Mouse (Mus musculus): ENCODE measurements around the gene Tapbp. TPM values are rescaled to one million over a fixed set of nuclear protein-coding genes. Genes with fewer than 3 reads are reported as not detected.
A peak's percentile ranks its signal among the peaks of the same experiment; 100 is the strongest.

Gene Tapbp
- total RNA-seq, 1 experiment from 2014 or later: 166 TPM

DNA sequence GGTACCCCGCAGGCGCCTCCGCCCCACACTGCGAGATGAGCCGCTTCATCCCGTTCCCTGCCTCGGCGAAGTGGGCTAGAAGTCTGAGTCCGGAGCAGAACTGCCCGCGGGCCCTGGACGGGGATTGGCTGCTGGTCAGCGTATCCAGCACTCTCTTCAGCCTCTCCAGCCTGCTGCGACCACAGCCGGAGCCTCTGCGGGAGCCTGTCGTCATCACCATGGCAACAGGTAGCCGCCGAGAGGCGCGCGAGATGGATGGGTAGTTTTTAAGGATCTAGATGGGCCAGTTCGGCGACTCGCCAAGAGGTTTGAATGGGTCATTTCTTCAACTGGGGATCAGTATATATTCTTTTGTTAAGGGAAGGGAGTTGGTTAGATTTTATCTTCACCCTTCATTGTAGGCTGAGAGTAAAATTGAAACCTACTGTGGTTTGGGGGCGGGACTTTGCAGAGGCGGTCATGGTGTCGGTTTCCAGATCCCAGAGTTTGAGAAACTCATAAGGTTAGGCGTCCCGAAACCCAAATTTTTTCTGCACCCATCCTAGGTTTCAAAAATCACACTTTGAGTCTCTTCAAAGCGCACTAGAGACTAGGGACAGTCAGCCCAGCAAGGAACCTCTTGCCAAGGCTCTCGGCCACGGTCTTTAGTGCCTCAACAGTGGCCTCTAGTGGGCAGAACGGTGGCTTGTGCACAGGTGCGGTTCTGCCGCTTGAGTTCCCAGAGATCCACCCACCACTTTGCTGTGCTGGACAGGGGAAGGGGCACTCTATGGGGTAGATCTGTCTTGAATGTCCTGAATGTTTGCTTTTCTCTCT, 4.8 kb downstream of the Tapbp start:
- DNase-seq: peak; percentile 83

DNA sequence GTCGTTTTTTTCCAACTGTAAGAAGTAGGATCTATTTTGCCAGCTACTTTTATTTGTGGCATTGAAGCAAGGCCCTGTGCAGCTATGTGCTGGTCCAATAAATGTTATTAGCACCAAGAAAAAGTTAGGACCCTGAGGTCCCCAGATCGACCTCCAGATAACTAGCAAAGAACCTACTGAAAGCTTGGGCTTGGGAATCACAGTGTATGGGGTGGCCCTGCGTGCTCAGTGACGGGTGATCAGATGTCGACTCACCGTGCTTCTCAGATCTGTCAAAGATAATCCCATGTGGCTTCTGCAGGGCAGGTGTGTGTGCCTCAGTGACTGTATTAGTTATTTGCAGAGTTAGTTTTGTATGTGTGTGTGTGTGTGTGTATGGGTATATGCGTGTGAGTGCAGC, 5.7 kb downstream of the Tapbp start:
- no peak for DNase-seq

DNA sequence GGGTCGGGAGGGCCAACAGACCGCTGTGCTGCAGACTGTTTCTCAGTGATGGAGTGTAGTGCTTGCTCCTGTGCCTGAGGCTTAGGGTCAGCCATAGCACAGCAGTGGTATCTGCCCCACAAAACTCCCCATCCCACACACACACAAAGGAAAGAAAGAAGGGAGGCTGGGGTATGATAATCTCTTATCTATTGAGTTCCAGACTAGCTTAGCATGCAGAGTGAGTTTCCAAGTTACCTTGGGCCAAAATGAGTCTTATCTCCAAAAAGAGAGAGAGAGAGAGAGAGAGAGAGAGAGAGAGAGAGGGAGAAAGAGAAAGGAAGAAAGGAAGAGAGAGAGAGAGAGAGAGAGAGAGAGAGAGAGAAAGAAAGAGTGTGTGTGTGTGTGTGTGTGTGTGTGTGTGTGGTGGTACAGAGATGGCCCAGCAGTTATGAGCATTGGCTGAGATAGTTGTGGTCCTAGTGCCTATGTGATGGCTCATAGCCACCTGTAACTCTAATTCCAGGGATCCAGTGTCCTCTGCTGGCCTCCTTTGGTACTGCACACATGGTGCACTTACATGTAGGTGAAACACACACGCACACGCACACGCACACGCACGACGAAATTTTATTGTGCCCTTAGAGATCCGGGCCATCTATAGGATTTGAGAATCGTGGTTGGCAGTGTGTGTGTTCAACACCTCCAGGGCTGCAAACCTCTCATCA, 9.0 kb downstream of the Tapbp start:
- DNase-seq: no peak

DNA sequence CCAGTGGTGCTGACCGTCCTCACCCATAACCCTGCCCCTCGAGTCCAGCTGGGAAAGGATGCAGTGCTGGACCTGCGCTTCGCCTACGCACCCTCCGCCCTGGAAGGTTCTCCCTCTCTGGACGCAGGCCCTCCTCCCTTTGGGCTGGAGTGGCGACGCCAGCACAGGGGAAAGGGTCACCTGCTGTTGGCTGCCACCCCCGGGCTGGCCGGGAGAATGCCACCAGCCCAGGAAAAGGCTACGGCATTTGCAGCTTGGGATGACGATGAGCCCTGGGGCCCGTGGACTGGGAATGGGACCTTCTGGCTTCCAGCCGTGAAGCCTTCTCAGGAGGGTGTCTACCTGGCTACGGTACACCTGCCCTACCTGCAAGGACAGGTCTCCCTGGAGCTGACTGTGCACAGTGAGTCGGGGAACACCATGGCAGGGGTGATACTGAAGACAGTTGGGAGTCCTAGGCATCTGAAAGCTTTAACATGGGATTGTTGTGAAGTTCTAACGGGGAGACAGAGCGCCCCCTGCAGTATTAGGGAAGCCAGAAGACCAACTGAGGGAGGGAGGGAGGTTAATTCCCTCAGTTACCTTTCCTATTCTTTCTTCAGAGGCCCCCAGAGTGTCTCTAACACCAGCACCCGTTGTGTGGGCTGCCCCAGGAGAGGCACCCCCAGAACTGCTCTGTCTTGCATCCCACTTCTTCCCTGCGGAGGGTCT, 9.9 kb downstream of the Tapbp start:
- DNase-seq: no peak

DNA sequence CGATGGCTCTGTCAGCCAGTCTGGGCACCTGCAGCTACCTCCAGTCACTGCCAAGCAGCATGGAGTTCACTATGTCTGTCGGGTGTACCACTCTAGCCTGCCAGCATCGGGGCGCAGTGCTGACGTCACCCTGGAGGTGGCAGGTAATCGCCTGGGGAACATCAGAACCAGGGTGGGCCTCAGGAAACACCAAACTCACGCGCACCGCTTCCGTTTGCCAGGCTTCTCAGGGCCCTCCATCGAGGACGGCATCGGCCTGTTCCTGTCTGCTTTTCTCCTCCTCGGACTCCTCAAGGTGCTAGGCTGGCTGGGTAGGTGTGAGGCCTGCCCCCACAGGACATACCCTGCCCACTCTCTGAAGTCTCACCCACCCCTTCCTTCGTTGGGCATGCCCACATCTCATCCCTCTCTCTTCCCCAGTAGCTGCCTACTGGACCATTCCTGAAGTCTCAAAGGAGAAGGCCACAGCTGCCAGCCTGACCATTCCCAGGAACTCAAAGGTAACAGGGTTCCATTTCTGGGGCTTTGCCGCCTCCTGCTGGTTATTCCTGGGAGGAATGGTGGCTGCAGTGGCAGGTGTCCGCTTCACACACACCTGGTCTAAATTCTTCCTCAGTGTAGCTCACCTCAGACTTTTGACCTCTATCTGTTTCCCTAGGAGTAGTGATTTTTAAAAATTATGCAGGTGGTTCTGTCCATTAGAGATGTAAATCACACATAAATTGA, 10.7 kb downstream of the Tapbp start:
- no peak for DNase-seq

DNA sequence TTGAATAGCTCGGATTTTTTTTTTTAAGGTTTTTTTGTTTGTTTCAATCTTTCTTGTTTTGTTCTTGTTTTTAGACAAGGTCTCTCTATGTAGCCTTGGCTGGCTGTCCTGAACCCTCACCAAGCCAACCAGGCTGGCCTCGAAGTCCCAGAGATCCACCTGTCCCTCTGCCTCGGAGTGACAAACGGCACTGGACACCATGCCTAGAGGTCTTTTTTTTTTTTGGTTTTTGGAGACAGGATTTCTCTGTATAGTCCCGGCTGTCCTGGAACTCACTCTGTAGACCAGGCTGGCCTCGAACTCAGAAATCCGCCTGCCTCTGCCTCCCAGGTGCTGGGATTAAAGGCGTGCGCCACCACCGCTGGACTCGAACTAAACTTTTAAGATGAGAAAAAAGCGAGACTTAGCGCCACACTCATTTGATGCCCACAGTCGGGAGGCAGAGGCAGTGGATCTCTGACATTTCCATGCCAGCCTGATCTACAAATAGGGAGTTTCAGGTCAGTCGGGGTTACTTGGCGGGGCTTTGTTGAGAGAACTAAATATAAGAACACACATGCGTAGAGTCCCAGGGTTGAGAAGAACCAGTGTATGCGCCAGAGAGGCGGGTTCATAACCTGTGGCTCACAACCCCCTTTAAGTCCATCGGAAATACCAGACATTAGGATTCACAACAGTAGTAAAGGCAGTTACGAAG, 12.7 kb downstream of the Tapbp start:
- DNase-seq: no peak

DNA sequence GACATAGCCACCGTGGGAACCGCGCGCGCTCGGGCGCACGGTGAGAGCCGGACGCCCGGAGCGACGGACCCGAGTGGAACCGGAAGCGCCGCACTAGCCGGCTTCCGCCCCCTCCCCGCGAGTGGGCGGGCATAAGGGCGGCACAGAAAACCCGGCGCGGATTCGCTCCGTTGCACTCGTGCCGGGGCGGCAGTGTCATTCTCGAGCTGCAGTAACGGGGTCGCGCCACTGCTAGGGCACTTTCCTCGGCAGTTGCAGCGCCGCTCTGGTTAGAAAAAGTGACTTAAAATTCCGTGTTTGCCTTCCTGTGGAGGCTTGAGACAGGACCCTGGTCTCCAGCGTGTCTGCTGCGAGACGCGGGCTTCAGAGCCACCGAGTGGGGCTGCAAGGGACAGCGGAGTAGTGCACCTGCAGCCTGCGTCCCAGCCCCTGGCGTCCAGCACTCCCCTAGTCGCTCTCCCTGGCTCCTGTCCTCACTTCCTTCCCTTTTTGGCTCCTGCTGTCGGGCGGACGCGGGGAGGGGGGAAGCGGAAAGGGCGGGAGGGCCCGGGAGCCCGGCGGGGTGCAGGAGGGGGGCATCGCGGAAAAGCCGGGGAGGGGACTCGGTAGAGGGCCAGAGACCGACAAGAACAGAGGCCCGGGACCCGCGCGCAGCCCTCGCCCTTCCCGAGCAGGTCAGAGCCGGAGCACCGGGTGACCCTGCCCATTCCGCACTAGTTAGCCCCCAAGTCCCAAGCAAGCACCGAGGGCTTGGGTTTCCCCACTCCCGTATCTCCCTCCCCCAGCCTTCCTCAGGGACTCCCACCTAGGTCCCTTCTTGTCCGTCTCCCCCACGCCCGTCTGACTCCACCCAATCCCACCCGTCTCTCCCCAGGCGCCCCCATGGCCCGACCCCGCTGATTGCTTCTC, 13.9 kb downstream of the Tapbp start, which contains the start of gene Rgl2:
TSS of gene Rgl2 (plus strand) at position 173 of the 909 bp plus-strand sequence.
- DNase-seq: peak; percentile 96

DNA sequence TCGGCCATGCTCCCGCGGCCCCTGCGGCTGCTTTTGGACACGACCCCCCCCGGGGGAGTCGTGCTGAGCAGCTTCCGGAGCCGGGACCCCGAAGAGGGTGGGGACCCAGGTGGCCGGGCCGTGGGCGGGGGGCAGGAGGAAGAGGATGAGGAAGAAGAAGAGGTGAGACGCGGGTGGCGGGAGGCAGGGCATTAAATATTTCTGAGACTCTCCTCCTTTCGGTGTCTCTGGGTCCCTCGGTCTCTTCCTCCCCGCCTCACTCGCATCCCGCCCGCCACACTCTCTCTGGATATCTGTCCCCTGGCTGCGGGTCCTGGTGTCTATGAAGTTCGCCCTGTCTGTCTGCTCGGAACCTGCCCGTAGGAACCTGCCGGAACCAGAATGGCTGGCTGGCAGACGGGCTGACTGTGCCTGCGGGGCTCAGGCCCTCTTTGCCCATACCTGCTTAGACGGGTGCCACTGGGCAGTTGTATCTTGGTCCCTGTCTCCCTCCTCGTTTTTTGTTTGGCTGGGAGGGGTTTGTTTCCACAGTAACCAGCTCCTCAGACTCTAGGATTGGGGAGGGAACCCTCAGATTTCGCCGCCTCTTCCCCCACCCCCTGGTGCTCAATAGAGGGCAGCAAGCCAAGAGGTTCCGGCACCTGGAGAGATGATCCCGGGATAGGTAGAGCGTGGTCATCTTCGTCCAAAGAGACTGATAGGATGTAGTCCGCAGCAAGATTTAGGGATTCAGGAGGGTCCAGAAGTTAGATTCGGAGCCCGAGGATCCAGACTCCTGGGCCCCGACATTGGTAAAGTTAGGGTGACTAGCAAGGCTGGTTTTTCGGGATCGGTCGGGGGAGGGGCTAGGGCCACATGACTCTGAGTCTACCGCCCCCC, 14.8 kb downstream of the Tapbp start:
- no peak for DNase-seq

DNA sequence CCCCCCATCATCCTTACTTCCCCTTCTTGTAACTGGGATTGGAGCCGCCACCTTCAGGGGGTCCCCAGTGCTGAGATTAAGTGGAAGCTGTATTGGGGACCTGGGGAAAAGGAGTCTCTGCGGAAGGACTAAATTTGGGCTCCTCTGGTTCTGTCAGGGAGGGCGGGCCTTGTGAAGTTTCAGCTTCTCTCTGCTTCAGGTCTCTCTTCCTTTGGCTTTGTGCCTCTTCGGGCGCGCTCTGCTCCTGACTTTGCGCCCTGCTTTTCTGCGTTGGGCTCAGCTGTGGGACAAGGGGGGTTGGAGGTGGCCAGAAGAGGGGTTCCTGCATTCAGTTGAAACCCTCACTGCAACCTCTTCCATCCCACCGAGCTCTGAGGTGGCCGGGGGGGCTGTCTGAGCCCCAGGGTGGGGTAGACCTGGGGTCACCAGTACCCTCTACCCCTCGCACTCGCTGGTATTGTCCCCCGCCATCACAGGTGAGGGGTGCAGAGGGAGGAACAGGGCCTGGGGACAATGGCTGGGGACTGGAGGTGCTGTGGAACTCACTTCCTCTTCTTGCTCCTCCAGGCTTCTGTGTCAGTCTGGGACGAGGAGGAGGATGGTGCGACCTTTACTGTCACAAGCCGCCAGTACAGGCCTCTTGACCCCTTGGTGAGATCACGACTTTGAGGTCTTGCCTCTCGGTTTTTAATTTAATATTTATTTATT, 15.6 kb downstream of the Tapbp start:
- no peak for DNase-seq

DNA sequence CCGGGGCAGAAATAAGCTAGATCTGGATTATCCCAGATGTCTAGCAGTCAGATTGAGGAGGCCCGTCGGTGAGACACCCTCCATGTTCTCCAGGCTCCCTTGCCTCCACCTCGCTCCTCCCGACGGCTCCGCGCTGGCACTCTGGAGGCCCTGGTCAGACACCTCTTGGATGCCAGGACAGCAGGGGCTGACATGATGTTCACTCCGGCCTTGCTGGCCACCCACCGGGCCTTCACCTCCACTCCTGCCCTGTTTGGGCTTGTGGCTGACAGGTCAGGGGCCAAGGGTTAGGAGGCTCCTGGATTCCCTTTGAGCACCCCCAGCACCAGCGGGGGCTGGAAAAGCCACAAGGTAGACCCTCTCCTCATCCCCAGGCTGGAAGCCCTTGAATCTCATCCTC, 16.2 kb downstream of the Tapbp start:
- no peak for DNase-seq

DNA sequence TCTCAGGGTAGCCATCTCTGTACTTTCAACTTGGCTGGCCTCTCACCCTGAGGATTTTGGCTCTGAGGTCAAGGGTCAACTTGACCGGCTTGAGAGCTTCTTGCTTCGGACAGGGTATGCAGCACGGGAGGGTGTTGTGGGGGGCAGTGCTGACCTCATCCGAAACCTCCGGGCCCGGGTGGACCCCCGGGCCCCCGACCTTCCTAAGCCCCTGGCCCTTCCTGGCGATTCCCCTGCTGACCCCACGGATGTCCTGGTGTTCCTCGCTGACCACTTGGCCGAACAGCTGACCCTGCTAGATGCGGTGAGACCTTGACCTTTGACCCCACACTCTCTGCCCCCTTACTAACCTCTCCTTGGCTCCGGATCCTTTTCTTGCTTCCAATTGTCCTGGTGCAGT, 16.7 kb downstream of the Tapbp start:
- no peak for DNase-seq

DNA sequence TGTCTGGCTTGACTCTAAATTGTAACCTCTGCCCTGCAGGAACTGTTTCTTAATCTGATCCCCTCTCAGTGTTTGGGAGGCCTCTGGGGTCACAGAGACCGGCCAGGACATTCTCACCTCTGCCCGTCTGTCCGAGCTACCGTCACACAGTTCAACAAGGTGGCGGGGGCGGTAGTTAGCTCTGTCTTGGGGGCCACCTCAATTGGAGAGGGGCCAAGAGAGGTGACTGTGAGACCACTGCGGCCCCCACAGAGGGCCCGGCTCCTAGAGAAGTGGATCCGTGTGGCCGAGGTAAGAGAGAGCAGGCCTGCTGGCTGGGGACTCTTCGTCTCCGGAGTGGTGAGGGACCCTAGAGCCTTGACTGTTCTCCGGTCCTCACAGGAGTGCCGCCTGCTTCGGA, 17.3 kb downstream of the Tapbp start:
- no peak for DNase-seq

DNA sequence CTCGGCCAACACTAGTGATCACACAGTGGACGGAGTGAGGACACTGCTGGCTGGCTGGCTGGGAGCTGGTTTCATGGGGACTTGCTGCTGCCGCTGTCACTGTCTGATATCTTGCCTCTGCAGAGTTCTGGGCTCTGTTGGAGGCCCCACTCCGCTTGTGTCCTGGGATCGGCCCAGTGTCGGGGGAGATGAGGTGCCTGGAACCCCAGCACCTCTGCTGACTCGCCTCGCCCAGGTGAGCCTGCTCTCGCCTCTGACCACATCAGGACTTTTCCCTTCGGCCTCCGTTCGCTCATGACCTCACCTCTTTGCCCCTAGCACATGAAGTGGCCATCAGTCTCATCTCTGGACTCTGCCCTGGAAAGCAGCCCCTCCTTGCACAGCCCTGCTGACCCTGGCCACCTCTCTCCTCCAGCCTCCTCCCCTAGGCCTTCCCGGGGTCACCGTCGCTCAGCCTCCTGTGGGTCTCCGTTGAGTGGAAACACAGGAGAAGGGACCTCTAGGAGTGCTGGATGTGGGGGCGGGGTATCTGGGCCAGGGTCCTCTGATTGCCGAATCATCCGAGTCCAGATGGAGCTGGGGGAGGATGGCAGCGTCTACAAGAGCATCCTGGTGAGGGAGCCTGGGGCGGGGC, 19.8 kb downstream of the Tapbp start:
- DNase-seq: no peak

DNA sequence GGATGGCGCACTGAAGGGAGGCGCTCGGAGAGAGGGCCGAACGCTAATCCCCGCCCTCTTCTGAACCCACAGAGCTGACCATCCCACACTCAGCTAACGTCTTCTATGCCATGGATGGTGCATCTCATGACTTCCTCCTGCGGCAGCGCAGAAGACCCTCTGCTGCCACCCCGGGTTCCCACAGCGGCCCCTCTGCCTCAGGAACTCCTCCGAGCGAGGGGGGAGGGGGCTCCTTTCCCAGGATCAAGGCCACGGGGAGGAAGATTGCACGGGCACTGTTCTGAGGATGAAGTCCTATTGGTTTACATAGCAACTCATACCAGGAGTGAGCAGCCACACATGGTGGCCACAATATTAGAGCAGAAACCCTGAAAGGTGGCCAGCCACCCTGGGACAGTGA, 21.3 kb downstream of the Tapbp start:
- DNase-seq: no peak

DNA sequence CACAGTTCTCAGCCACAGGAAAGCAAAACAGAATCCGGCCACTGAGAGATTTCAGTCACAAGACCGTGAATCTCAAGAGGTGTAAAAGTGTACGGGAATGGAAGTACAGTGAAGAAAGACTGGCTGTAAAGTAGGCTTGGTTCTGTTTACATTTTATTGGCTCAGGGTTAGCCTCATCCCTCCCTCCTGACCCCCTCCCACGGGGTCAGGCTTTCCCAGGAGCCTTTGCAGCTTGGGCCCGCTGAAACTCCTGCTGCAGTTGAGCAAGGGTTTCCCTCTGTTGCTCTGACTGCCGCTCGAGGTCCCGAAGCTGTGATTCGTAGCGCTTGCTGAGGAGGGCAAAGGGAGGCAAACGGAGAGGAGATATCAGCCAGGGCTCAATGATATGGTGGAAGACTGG, 23.1 kb downstream of the Tapbp start:
- no peak for DNase-seq

DNA sequence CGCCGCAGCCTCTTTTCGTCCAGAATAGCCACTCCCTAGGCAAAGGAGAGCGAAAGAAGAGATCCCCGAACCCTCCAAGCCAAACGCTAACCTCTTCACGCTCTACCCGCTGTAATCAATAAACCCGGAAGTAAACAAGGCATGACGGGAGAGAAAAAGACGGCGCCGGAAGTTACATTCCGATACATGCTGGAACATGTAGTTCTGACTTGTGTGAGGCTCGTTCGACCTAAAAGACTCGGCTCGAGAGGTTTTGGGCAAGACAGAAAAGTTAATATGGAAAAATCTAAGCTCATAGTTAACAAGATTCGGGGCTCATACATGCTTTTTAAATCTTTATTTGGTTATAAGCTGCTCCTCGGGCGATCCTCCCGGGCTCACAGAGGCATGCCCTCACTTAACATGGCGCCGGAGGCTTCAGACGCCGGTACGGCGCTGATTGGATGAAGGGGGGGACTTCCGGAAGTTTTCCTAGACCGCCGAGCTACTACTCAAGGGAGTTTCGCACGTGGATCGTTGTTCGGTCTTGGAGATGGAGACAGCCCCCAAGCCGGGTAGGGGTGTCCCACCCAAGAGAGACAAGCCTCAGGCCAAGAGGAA, 24.6 kb downstream of the Tapbp start, which contains the start of the genes Pfdn6 and Wdr46:
TSS of gene Pfdn6 (minus strand) at position 138 of the 600 bp plus-strand sequence.
TSS of gene Wdr46 (plus strand) at position 455 of the 600 bp plus-strand sequence.
- DNase-seq: peak; percentile 87

DNA sequence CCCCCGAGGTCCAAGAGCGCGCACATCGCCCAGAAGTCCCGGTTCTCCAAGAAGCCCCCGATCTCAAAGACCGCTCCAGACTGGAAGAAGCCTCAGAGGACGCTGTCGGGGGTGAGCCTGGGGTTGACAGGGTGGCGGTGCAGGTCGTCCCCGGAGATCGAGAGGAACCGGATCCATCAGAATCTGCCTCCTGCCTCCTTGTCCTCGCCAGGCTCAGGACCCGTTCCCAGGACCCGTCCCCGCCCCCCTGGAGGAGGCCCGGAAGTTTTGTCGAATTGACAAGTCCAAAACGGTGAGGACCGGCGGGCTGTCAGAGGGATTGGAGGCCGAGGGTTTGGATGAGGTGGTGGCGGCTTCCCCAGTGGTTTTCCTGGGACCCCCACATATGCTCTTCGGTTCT, 25.3 kb downstream of the Tapbp start:
- DNase-seq: no peak

DNA sequence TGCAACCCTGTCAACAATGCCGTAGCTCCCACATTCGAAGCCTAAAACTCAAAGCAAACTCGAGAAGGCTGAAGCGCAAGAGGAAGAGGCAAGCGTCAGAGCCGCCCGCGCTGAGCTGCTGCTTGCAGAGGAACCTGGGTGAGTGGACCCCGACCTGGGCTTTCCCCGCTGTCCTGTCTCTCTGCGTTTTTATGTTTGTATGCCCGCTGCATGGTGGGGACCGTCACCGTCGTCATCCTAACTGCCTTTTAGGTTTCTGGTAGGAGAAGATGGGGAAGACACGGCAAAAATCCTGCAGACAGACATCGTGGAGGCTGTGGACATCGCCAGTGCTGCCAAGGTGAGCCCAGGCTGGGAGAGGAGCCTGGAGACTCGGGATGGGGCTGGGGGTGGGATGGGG, 25.7 kb downstream of the Tapbp start:
- no peak for DNase-seq

All from adrenal gland, postnatal 25 days (tissue).